Mouse (Mus musculus): ENCODE measurements around the gene Itgb7. TPM values are rescaled to one million over a fixed set of nuclear protein-coding genes. Genes with fewer than 3 reads are reported as not detected.
A peak's percentile ranks its signal among the peaks of the same experiment; 100 is the strongest.

Itgb7 gene
- polyA plus RNA-seq, 1 experiment from 2014 or later, result 1.6 TPM

- Histone ChIP-seq H3K4me3 (ENCODE audit: low read depth, low read length) (no peak overlapping the region), H3K36me3 (ENCODE audit: control insufficient read depth, insufficient read depth, low read length) (no peaks in the 10 kb centered on the region), H3K27me3 (ENCODE audit: control insufficient read depth, insufficient read depth, low read length) (peaks cover 3% of the 10 kb centered on the region; the same call in 1 of the 2 replicates), H3K4me1 (ENCODE audit: control insufficient read depth, insufficient read depth, low read length) (peaks cover 6% of the 10 kb centered on the region; the same call in 1 of the 2 replicates), H3K4me2 (ENCODE audit: low read depth, low read length) (no peak overlapping the region), H3K9me3 (ENCODE audit: control insufficient read depth, low read length) (no peaks in the 10 kb centered on the region), H3K9ac (replicated peaks; ENCODE audit: low read depth, low read length) (no peak overlapping the region), H3K27ac (ENCODE audit: low read depth, low read length) (no peak overlapping the region)
- 45% methylated on average over 5 of the region's 5 CpGs for WGBS
- ATAC-seq (ENCODE audit: low read depth), result no peak
These were observed 18.8 kb upstream of the Itgb7 start for GRCm38 (mm10) chr15:102250521-102250920.

- WGBS, result 47% methylated on average over 9 of the region's 9 CpGs
- Histone ChIP-seq H3K36me3 (ENCODE audit: control insufficient read depth, insufficient read depth, low read length) (no peaks in the 10 kb centered on the region), H3K9me3 (ENCODE audit: control insufficient read depth, low read length) (no peaks in the 10 kb centered on the region), H3K27ac (ENCODE audit: low read depth, low read length) (no peak overlapping the region), H3K4me3 (ENCODE audit: low read depth, low read length) (no peak overlapping the region), H3K4me2 (ENCODE audit: low read depth, low read length) (peak overlapping the region; percentile 22; the same call in 1 of the 2 replicates), H3K9ac (replicated peaks; ENCODE audit: low read depth, low read length) (no peak overlapping the region), H3K4me1 (ENCODE audit: control insufficient read depth, insufficient read depth, low read length) (peaks cover 6% of the 10 kb centered on the region; the same call in 1 of the 2 replicates), H3K27me3 (ENCODE audit: control insufficient read depth, insufficient read depth, low read length) (peaks cover 3% of the 10 kb centered on the region; the same call in 1 of the 2 replicates)
- no peak for ATAC-seq (ENCODE audit: low read depth)
These were observed 18.2 kb upstream of the Itgb7 start for GRCm38 (mm10) chr15:102249967-102250366.

GRCm38 (mm10) chr15:102249251-102249691, 17.5 kb upstream of the Itgb7 start:
- no peak for ATAC-seq (ENCODE audit: low read depth)
- peaks cover 5% of the 10 kb centered on the region for H3K27me3 ChIP-seq (ENCODE audit: control insufficient read depth, insufficient read depth, low read length)
- H3K4me2 ChIP-seq (ENCODE audit: low read depth, low read length), result peak overlapping the region; percentile 22; the same call in 1 of the 2 replicates
- no peaks in the 10 kb centered on the region for H3K36me3 ChIP-seq (ENCODE audit: control insufficient read depth, insufficient read depth, low read length)
- no peaks in the 10 kb centered on the region for H3K9me3 ChIP-seq (ENCODE audit: control insufficient read depth, low read length)
- WGBS, result 8% methylated on average over 10 of the region's 13 CpGs
- H3K9ac ChIP-seq (replicated peaks; ENCODE audit: low read depth, low read length), result no peak overlapping the region
- H3K27ac ChIP-seq (ENCODE audit: low read depth, low read length), result no peak overlapping the region
- H3K4me3 ChIP-seq (ENCODE audit: low read depth, low read length), result no peak overlapping the region
- peaks cover 9% of the 10 kb centered on the region; the same call in 1 of the 2 replicates for H3K4me1 ChIP-seq (ENCODE audit: control insufficient read depth, insufficient read depth, low read length)

- WGBS, result 12% methylated on average over 3 of the region's 3 CpGs
These were observed 17.1 kb upstream of the Itgb7 start for GRCm38 (mm10) chr15:102248812-102249191.

GRCm38 (mm10) chr15:102248131-102248811, 16.5 kb upstream of the Itgb7 start:
- no peak overlapping the region; the same call in 1 of the 2 replicates for H3K27ac ChIP-seq (ENCODE audit: low read depth, low read length)
- H3K9me3 ChIP-seq (ENCODE audit: control insufficient read depth, low read length), result no peaks in the 10 kb centered on the region
- H3K36me3 ChIP-seq (ENCODE audit: control insufficient read depth, insufficient read depth, low read length), result no peaks in the 10 kb centered on the region
- H3K27me3 ChIP-seq (ENCODE audit: control insufficient read depth, insufficient read depth, low read length), result peaks cover 12% of the 10 kb centered on the region
- peak overlapping the region; percentile 98 for H3K4me2 ChIP-seq (ENCODE audit: low read depth, low read length)
- 10% methylated on average over 8 of the region's 8 CpGs for WGBS
- H3K4me3 ChIP-seq (ENCODE audit: low read depth, low read length), result peak overlapping the region; percentile 50
- 0 out of 2 replicates have a peak overlapping the region, but pooled peaks have one; percentile 52 for H3K9ac ChIP-seq (replicated peaks; ENCODE audit: low read depth, low read length)
- ATAC-seq (ENCODE audit: low read depth), result no peak
- peaks cover 17% of the 10 kb centered on the region; the same call in 1 of the 2 replicates for H3K4me1 ChIP-seq (ENCODE audit: control insufficient read depth, insufficient read depth, low read length)

More at GRCm38 (mm10) chr15:102248812-102249191, 17.1 kb upstream of the Itgb7 start:
- H3K27me3 ChIP-seq (ENCODE audit: control insufficient read depth, insufficient read depth, low read length), result peaks cover 8% of the 10 kb centered on the region
- H3K36me3 ChIP-seq (ENCODE audit: control insufficient read depth, insufficient read depth, low read length), result no peaks in the 10 kb centered on the region
- H3K4me3 ChIP-seq (ENCODE audit: low read depth, low read length), result no peak overlapping the region
- H3K9me3 ChIP-seq (ENCODE audit: control insufficient read depth, low read length), result no peaks in the 10 kb centered on the region
- H3K4me1 ChIP-seq (ENCODE audit: control insufficient read depth, insufficient read depth, low read length), result peaks cover 11% of the 10 kb centered on the region; the same call in 1 of the 2 replicates
- ATAC-seq (ENCODE audit: low read depth), result no peak
- no peak overlapping the region for H3K27ac ChIP-seq (ENCODE audit: low read depth, low read length)
- no peak overlapping the region for H3K9ac ChIP-seq (replicated peaks; ENCODE audit: low read depth, low read length)
- H3K4me2 ChIP-seq (ENCODE audit: low read depth, low read length), result no peak overlapping the region; the same call in 1 of the 2 replicates

GRCm38 (mm10) chr15:102247252-102248130, 15.7 kb upstream of the Itgb7 start:
- under 1% methylated on average over 58 of the region's 65 CpGs for WGBS

GRCm38 (mm10) chr15:102246866-102247251, 15.1 kb upstream of the Itgb7 start:
- peak; percentile 88 for ATAC-seq (ENCODE audit: low read depth)
- Histone ChIP-seq H3K4me2 (ENCODE audit: low read depth, low read length) (peak overlapping the region; percentile 98), H3K36me3 (ENCODE audit: control insufficient read depth, insufficient read depth, low read length) (no peaks in the 10 kb centered on the region), H3K27me3 (ENCODE audit: control insufficient read depth, insufficient read depth, low read length) (peaks cover 12% of the 10 kb centered on the region), H3K4me1 (ENCODE audit: control insufficient read depth, insufficient read depth, low read length) (peaks cover 18% of the 10 kb centered on the region; the same call in 1 of the 2 replicates), H3K27ac (ENCODE audit: low read depth, low read length) (peak overlapping the region; percentile 73), H3K9ac (replicated peaks; ENCODE audit: low read depth, low read length) (peak overlapping the region; percentile 52), H3K9me3 (ENCODE audit: control insufficient read depth, low read length) (no peaks in the 10 kb centered on the region), H3K4me3 (ENCODE audit: low read depth, low read length) (peak overlapping the region; percentile 50)
- WGBS, result under 1% methylated on average over 34 of the region's 35 CpGs

More at GRCm38 (mm10) chr15:102247252-102248130, 15.7 kb upstream of the Itgb7 start:
- Histone ChIP-seq H3K4me1 (ENCODE audit: control insufficient read depth, insufficient read depth, low read length) (peaks cover 18% of the 10 kb centered on the region; the same call in 1 of the 2 replicates), H3K4me3 (ENCODE audit: low read depth, low read length) (peak overlapping the region; percentile 50), H3K36me3 (ENCODE audit: control insufficient read depth, insufficient read depth, low read length) (no peaks in the 10 kb centered on the region), H3K9me3 (ENCODE audit: control insufficient read depth, low read length) (no peaks in the 10 kb centered on the region), H3K9ac (replicated peaks; ENCODE audit: low read depth, low read length) (peak overlapping the region; percentile 52), H3K27me3 (ENCODE audit: control insufficient read depth, insufficient read depth, low read length) (peaks cover 12% of the 10 kb centered on the region), H3K4me2 (ENCODE audit: low read depth, low read length) (peak overlapping the region; percentile 98), H3K27ac (ENCODE audit: low read depth, low read length) (peak overlapping the region; percentile 60)
- peak; percentile 26; the same call in 1 of the 2 replicates for ATAC-seq (ENCODE audit: low read depth)

GRCm38 (mm10) chr15:102245891-102246741, 14.4 kb upstream of the Itgb7 start:
- H3K27ac ChIP-seq (ENCODE audit: low read depth, low read length), result peak overlapping the region; percentile 73
- H3K4me2 ChIP-seq (ENCODE audit: low read depth, low read length), result peak overlapping the region; percentile 98
- no peaks in the 10 kb centered on the region for H3K36me3 ChIP-seq (ENCODE audit: control insufficient read depth, insufficient read depth, low read length)
- peak overlapping the region; percentile 52 for H3K9ac ChIP-seq (replicated peaks; ENCODE audit: low read depth, low read length)
- peaks cover 18% of the 10 kb centered on the region; the same call in 1 of the 2 replicates for H3K4me1 ChIP-seq (ENCODE audit: control insufficient read depth, insufficient read depth, low read length)
- H3K9me3 ChIP-seq (ENCODE audit: control insufficient read depth, low read length), result no peaks in the 10 kb centered on the region
- H3K4me3 ChIP-seq (ENCODE audit: low read depth, low read length), result peak overlapping the region; percentile 50
- 1% methylated on average over 39 of the region's 44 CpGs for WGBS
- peak; percentile 85 for ATAC-seq (ENCODE audit: low read depth)
- H3K27me3 ChIP-seq (ENCODE audit: control insufficient read depth, insufficient read depth, low read length), result peaks cover 12% of the 10 kb centered on the region

Data from neural tube, embryonic 14.5 days (tissue).